Mouse (Mus musculus): ENCODE data around the gene Mat1a. TPM values are rescaled to one million over a fixed set of nuclear protein-coding genes. Genes with fewer than 3 reads are reported as not detected.

The Mat1a gene
- polyA plus RNA-seq, 1 experiment from 2014 or later: 2.0 TPM

- DNase-seq (ENCODE audit: low spot score): no peak
- Histone ChIP-seq H3K4me2 (ENCODE audit: low read length) (no peak within 1 kb of the TSS), H3K4me1 (replicated peaks; ENCODE audit: control insufficient read depth, insufficient read depth, low read length) (no peaks in the 10 kb centered on the region), H3K9me3 (ENCODE audit: control insufficient read depth, low read length) (no peaks in the 10 kb centered on the region), H3K27ac (ENCODE audit: low read depth) (no peak within 1 kb of the TSS), H3K36me3 (ENCODE audit: control insufficient read depth, insufficient read depth, low read length) (no peaks in the 10 kb centered on the region), H3K9ac (ENCODE audit: low read length) (no peak within 1 kb of the TSS), H3K4me3 (ENCODE audit: low read depth, low read length) (no peak within 1 kb of the TSS), H3K27me3 (replicated peaks; ENCODE audit: control insufficient read depth, insufficient read depth, low read length) (no peaks in the 10 kb centered on the region)
- ATAC-seq (replicated peaks; ENCODE audit: low FRiP score, low TSS enrichment, low read depth): no peak
- WGBS: 82% methylated on average over 7 of the region's 7 CpGs
These were observed 46.5 kb downstream of the Mat1a start, which contains the start of gene Mbl1 for GRCm38 (mm10) chr14:41151220-41151898. Gene Mbl1, plus strand, starts transcription at chr14:41151458.

- Histone ChIP-seq H3K4me2 (ENCODE audit: low read length) (no peak overlapping the region), H3K9me3 (ENCODE audit: control insufficient read depth, low read length) (no peaks in the 10 kb centered on the region), H3K36me3 (ENCODE audit: control insufficient read depth, insufficient read depth, low read length) (no peaks in the 10 kb centered on the region), H3K4me3 (ENCODE audit: low read depth, low read length) (no peak overlapping the region), H3K9ac (ENCODE audit: low read length) (no peak overlapping the region), H3K27ac (ENCODE audit: low read depth) (no peak overlapping the region), H3K27me3 (replicated peaks; ENCODE audit: control insufficient read depth, insufficient read depth, low read length) (no peaks in the 10 kb centered on the region), H3K4me1 (replicated peaks; ENCODE audit: control insufficient read depth, insufficient read depth, low read length) (no peaks in the 10 kb centered on the region)
- WGBS: 73% methylated on average over 4 of the region's 4 CpGs
- no peak for ATAC-seq (replicated peaks; ENCODE audit: low FRiP score, low TSS enrichment, low read depth)
- no peak for DNase-seq (ENCODE audit: low spot score)
These were observed 55.2 kb downstream of the Mat1a start for GRCm38 (mm10) chr14:41160076-41160475.

- Histone ChIP-seq H3K9ac (ENCODE audit: low read length) (no peak overlapping the region), H3K4me3 (ENCODE audit: low read depth, low read length) (no peak overlapping the region), H3K36me3 (ENCODE audit: control insufficient read depth, insufficient read depth, low read length) (no peaks in the 10 kb centered on the region), H3K4me1 (replicated peaks; ENCODE audit: control insufficient read depth, insufficient read depth, low read length) (no peaks in the 10 kb centered on the region), H3K9me3 (ENCODE audit: control insufficient read depth, low read length) (no peaks in the 10 kb centered on the region), H3K27me3 (replicated peaks; ENCODE audit: control insufficient read depth, insufficient read depth, low read length) (no peaks in the 10 kb centered on the region), H3K27ac (ENCODE audit: low read depth) (no peak overlapping the region), H3K4me2 (ENCODE audit: low read length) (no peak overlapping the region)
- DNase-seq (ENCODE audit: low spot score) (no peak), ATAC-seq (replicated peaks; ENCODE audit: low FRiP score, low TSS enrichment, low read depth) (no peak)
- 32% methylated on average over 1 of the region's 1 CpGs for WGBS
These were observed 55.9 kb downstream of the Mat1a start for GRCm38 (mm10) chr14:41160743-41161142.

DNA sequence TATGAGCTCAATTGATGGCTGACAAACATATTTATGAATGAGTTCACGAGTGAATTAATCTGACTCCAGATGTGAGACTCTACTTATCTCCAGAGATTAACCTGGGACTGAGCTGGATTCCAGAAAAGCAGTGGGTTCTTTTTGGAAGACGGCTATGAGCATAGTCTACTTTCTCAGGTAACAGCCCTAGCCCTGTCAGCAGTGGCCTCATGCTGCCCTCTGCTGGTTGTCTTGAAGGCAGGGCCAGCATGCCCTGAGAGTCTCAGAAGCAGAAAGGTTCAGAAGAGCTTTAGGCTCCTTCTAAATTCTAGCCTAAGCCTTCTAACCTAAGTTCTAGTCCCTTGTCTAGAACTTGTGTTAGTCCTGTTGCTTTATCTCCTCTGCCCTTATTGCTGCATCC, 57.8 kb downstream of the Mat1a start:
- Histone ChIP-seq H3K4me3 (ENCODE audit: low read depth, low read length) (no peak overlapping the region), H3K27ac (ENCODE audit: low read depth) (no peak overlapping the region), H3K9ac (ENCODE audit: low read length) (no peak overlapping the region), H3K4me1 (replicated peaks; ENCODE audit: control insufficient read depth, insufficient read depth, low read length) (no peaks in the 10 kb centered on the region), H3K27me3 (replicated peaks; ENCODE audit: control insufficient read depth, insufficient read depth, low read length) (no peaks in the 10 kb centered on the region), H3K4me2 (ENCODE audit: low read length) (no peak overlapping the region), H3K36me3 (ENCODE audit: control insufficient read depth, insufficient read depth, low read length) (no peaks in the 10 kb centered on the region), H3K9me3 (ENCODE audit: control insufficient read depth, low read length) (no peaks in the 10 kb centered on the region)
- no peak for ATAC-seq (replicated peaks; ENCODE audit: low FRiP score, low TSS enrichment, low read depth)
- peak; percentile 61 for DNase-seq (ENCODE audit: low spot score)
- 22% methylated on average over 2 of the region's 2 CpGs for WGBS

GRCm38 (mm10) chr14:41167278-41167677, 62.4 kb downstream of the Mat1a start:
- DNase-seq (ENCODE audit: low spot score): no peak
- Histone ChIP-seq H3K4me3 (ENCODE audit: low read depth, low read length) (no peak overlapping the region), H3K27ac (ENCODE audit: low read depth) (no peak overlapping the region), H3K4me1 (replicated peaks; ENCODE audit: control insufficient read depth, insufficient read depth, low read length) (no peaks in the 10 kb centered on the region), H3K9ac (ENCODE audit: low read length) (no peak overlapping the region), H3K36me3 (ENCODE audit: control insufficient read depth, insufficient read depth, low read length) (no peaks in the 10 kb centered on the region), H3K4me2 (ENCODE audit: low read length) (no peak overlapping the region), H3K27me3 (replicated peaks; ENCODE audit: control insufficient read depth, insufficient read depth, low read length) (no peaks in the 10 kb centered on the region), H3K9me3 (ENCODE audit: control insufficient read depth, low read length) (no peaks in the 10 kb centered on the region)
- no peak for ATAC-seq (replicated peaks; ENCODE audit: low FRiP score, low TSS enrichment, low read depth)
- 56% methylated on average over 5 of the region's 5 CpGs for WGBS

DNA sequence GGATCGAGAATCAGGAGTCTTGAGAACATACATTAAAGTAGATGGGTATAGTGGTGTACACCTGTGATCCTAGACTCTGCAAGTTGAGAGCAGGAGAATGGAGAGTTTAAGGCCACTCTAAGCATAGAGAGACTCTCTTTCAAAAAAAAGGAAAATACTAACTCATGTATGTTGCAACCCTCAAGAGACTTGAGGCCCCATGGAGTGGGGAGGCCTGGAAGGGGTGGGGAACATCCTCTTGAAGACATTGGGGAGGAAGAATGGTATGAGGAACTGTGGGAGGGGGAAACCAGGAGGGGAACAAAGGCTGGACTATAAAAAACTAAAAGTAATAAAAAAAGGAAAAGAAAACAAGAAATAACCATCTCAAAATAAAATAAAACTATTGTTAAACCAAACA, 63.7 kb downstream of the Mat1a start:
- WGBS: 96% methylated on average over 1 of the region's 1 CpGs
- H3K4me1 ChIP-seq (replicated peaks; ENCODE audit: control insufficient read depth, insufficient read depth, low read length): no peaks in the 10 kb centered on the region
- H3K27ac ChIP-seq (ENCODE audit: low read depth): no peak overlapping the region
- no peaks in the 10 kb centered on the region for H3K27me3 ChIP-seq (replicated peaks; ENCODE audit: control insufficient read depth, insufficient read depth, low read length)
- H3K9me3 ChIP-seq (ENCODE audit: control insufficient read depth, low read length): no peaks in the 10 kb centered on the region
- H3K4me2 ChIP-seq (ENCODE audit: low read length): no peak overlapping the region
- no peaks in the 10 kb centered on the region for H3K36me3 ChIP-seq (ENCODE audit: control insufficient read depth, insufficient read depth, low read length)
- DNase-seq (ENCODE audit: low spot score) (no peak), ATAC-seq (replicated peaks; ENCODE audit: low FRiP score, low TSS enrichment, low read depth) (no peak)
- H3K4me3 ChIP-seq (ENCODE audit: low read depth, low read length): no peak overlapping the region
- H3K9ac ChIP-seq (ENCODE audit: low read length): no peak overlapping the region

GRCm38 (mm10) chr14:41170514-41170913, 65.7 kb downstream of the Mat1a start:
- Histone ChIP-seq H3K27me3 (replicated peaks; ENCODE audit: control insufficient read depth, insufficient read depth, low read length) (no peaks in the 10 kb centered on the region), H3K36me3 (ENCODE audit: control insufficient read depth, insufficient read depth, low read length) (no peaks in the 10 kb centered on the region), H3K4me3 (ENCODE audit: low read depth, low read length) (no peak overlapping the region), H3K27ac (ENCODE audit: low read depth) (no peak overlapping the region), H3K4me1 (replicated peaks; ENCODE audit: control insufficient read depth, insufficient read depth, low read length) (no peaks in the 10 kb centered on the region), H3K4me2 (ENCODE audit: low read length) (no peak overlapping the region), H3K9ac (ENCODE audit: low read length) (no peak overlapping the region), H3K9me3 (ENCODE audit: control insufficient read depth, low read length) (no peaks in the 10 kb centered on the region)
- ATAC-seq (replicated peaks; ENCODE audit: low FRiP score, low TSS enrichment, low read depth) (no peak), DNase-seq (ENCODE audit: low spot score) (no peak)
- WGBS: 79% methylated on average over 2 of the region's 2 CpGs

Other genes with a start within 250 kb of the Mat1a start
- 0.46 and 0.70 TPM in 2 replicates for gene Sh2d4b, start 211.8 kb upstream of the Mat1a start, polyA plus RNA-seq (2014; fragmentation: Nextera tagmentation; extraction: Ambion mirVana)
- 71.4 and 76.1 TPM in 2 replicates for gene Tspan14, start 138.2 kb upstream of the Mat1a start, polyA plus RNA-seq (2014; fragmentation: Nextera tagmentation; extraction: Ambion mirVana)
- 46.3 and 46.4 TPM in 2 replicates for gene Fam213a, start 91.2 kb upstream of the Mat1a start, polyA plus RNA-seq (2014; fragmentation: Nextera tagmentation; extraction: Ambion mirVana)
- not detected in 2 replicates for gene Dydc2, start 35.8 kb upstream of the Mat1a start, polyA plus RNA-seq (2014; fragmentation: Nextera tagmentation; extraction: Ambion mirVana)
- gene Dydc1, start 32.1 kb upstream of the Mat1a start, polyA plus RNA-seq (2014; fragmentation: Nextera tagmentation; extraction: Ambion mirVana): not detected in 2 replicates
- not detected in 2 replicates for gene Sftpa1, start 26.7 kb downstream of the Mat1a start, polyA plus RNA-seq (2014; fragmentation: Nextera tagmentation; extraction: Ambion mirVana)
- not detected in 2 replicates for gene Mbl1, start 46.4 kb downstream of the Mat1a start, polyA plus RNA-seq (2014; fragmentation: Nextera tagmentation; extraction: Ambion mirVana)
- gene Sftpd, start 80.1 kb downstream of the Mat1a start, polyA plus RNA-seq (2014; fragmentation: Nextera tagmentation; extraction: Ambion mirVana): not detected in 2 replicates
- gene Gm2832, start 173.8 kb downstream of the Mat1a start, polyA plus RNA-seq (2014; fragmentation: Nextera tagmentation; extraction: Ambion mirVana): 0.27 and 0.37 TPM in 2 replicates
- gene Gm5798, start 243.6 kb downstream of the Mat1a start, polyA plus RNA-seq (2014; fragmentation: Nextera tagmentation; extraction: Ambion mirVana): not detected in 2 replicates

Measured in intestine, embryonic 14.5 days (tissue).